Comparison of ENCODE assay signal across 8 mouse cellular contexts in the genomic region with DNA sequence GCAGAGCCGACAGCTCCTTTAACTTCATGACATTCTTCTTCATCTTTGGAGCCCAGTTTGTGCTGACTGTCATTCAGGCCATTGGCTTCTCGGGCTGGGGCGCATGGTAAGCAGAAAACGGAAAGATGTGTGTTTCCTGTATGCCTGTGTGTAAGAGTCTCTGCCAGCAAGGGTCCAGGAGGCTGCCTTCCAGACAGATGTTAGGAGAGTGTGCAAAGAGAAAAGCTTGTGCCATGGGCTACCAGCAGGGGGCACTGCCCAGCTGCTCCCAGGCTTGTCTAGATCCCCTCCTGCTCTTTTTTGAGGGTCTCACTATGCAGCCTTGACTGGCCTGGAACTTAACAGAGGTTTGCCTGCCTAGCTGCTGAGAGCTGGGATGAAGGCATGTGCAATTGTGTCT. TPM values are rescaled to one million over a fixed set of nuclear protein-coding genes. Genes with fewer than 3 reads are reported as not detected.
A peak's percentile ranks its signal among the peaks of the same experiment; 100 is the strongest.
DNase-seq lines count a peak whose midpoint lies in the region; ATAC-seq lines count a peak whose summit lies in the region.

No protein-coding gene starts in this region.

- 66% methylated on average over 4 of the region's 4 CpGs for WGBS in heart, embryonic 12.5 days

- DNase-seq in heart, adult 11 months: no peak
- peak; percentile 59 for DNase-seq in A20 (ENCODE audit: low read depth, low spot score)
- peak; percentile 60 to 73 for DNase-seq in adrenal gland, postnatal 36 days
- DNase-seq in forelimb bud, embryonic 11.5 days (ENCODE audit: low read depth, low spot score): peak; percentile 59
- peak; percentile 48 for DNase-seq in lung, adult 18-20 months
- peak; percentile 56 to 75 for DNase-seq in spleen, adult 18-20 months

- 0 out of 2 replicates have a peak, but pooled peaks have one; percentile 8 for ATAC-seq in heart, embryonic 12.5 days (ENCODE audit: insufficient number of reproducible peaks, low FRiP score)
- no peak for ATAC-seq in megakaryocyte-erythroid progenitor cell, adult 5-6 weeks (replicated peaks; ENCODE audit: low FRiP score, low TSS enrichment, poor library complexity, severe bottlenecking)

- H3K4me3 ChIP-seq in heart, embryonic 12.5 days: no peak overlapping the region

- H3K27ac ChIP-seq in heart, embryonic 12.5 days (ENCODE audit: poor library complexity, severe bottlenecking): no peak overlapping the region

- H3K9ac ChIP-seq in heart, embryonic 12.5 days: no peak overlapping the region

- H3K9me3 ChIP-seq in heart, embryonic 12.5 days (replicated peaks): no peaks in the 10 kb centered on the region

- H3K36me3 ChIP-seq in heart, embryonic 12.5 days: peaks cover 87% of the 10 kb centered on the region

- no peak overlapping the region for H3K4me2 ChIP-seq in heart, embryonic 12.5 days

- no peaks in the 10 kb centered on the region for H3K4me1 ChIP-seq in heart, embryonic 12.5 days (replicated peaks)

- H3K27me3 ChIP-seq in heart, embryonic 12.5 days (replicated peaks): no peaks in the 10 kb centered on the region

RNA-seq across cellular contexts. Expression of a gene that starts 5.2 kb away (rescaled TPM):
- polyA plus RNA-seq in heart, embryonic 12.5 days (2016; fragmentation: Nextera tagmentation; extraction: Ambion mirVana): 2.4 and 2.6 TPM in 2 replicates
- total RNA-seq in adrenal gland, postnatal 36 days (2021): 1 to 10 TPM; 1.6 to 2.6 TPM
- 0.68 and 1.6 TPM in 2 replicates for total RNA-seq in megakaryocyte-erythroid progenitor cell, adult 5-6 weeks (2014; fragmentation: Nextera tagmentation)
- 0.08 and 0.42 TPM in 2 replicates for total RNA-seq in megakaryocyte-erythroid progenitor cell, adult 5-6 weeks (2017)

RNA-seq across cellular contexts. Expression of a gene that starts 8.3 kb away (rescaled TPM):
- 3.5 and 4.1 TPM in 2 replicates for polyA plus RNA-seq in heart, embryonic 12.5 days (2016; fragmentation: Nextera tagmentation; extraction: Ambion mirVana)
- total RNA-seq in adrenal gland, postnatal 36 days (2021): 1 to 10 TPM; 2.7 to 6.1 TPM
- total RNA-seq in megakaryocyte-erythroid progenitor cell, adult 5-6 weeks (2014; fragmentation: Nextera tagmentation): 2.7 and 9.1 TPM in 2 replicates
- 11.0 TPM in 1 of 2 replicates, not detected in the other for total RNA-seq in megakaryocyte-erythroid progenitor cell, adult 5-6 weeks (2017)

RNA-seq across cellular contexts. Expression of a gene that starts 8.4 kb away (rescaled TPM):
- polyA plus RNA-seq in heart, embryonic 12.5 days (2016; fragmentation: Nextera tagmentation; extraction: Ambion mirVana): 67.4 and 70.0 TPM in 2 replicates
- 10 to 100 TPM; 64.3 to 64.6 TPM for total RNA-seq in adrenal gland, postnatal 36 days (2021)
- total RNA-seq in megakaryocyte-erythroid progenitor cell, adult 5-6 weeks (2014; fragmentation: Nextera tagmentation): 56.1 and 71.8 TPM in 2 replicates
- 12.7 and 23.3 TPM in 2 replicates for total RNA-seq in megakaryocyte-erythroid progenitor cell, adult 5-6 weeks (2017)

RNA-seq across cellular contexts. Expression of a gene that starts 11.6 kb away (rescaled TPM):
- 131 and 136 TPM in 2 replicates for polyA plus RNA-seq in heart, embryonic 12.5 days (2016; fragmentation: Nextera tagmentation; extraction: Ambion mirVana)
- 100 to 1,000 TPM; 129 to 135 TPM for total RNA-seq in adrenal gland, postnatal 36 days (2021)
- 70.2 and 93.3 TPM in 2 replicates for total RNA-seq in megakaryocyte-erythroid progenitor cell, adult 5-6 weeks (2014; fragmentation: Nextera tagmentation)
- 117 and 120 TPM in 2 replicates for total RNA-seq in megakaryocyte-erythroid progenitor cell, adult 5-6 weeks (2017)

RNA-seq across cellular contexts. Expression of a gene that starts 20.9 kb away (rescaled TPM):
- polyA plus RNA-seq in heart, embryonic 12.5 days (2016; fragmentation: Nextera tagmentation; extraction: Ambion mirVana): 99.4 and 105 TPM in 2 replicates
- 100 to 1,000 TPM; 103 to 107 TPM for total RNA-seq in adrenal gland, postnatal 36 days (2021)
- 55.0 and 63.1 TPM in 2 replicates for total RNA-seq in megakaryocyte-erythroid progenitor cell, adult 5-6 weeks (2014; fragmentation: Nextera tagmentation)
- total RNA-seq in megakaryocyte-erythroid progenitor cell, adult 5-6 weeks (2017): 13.7 and 19.4 TPM in 2 replicates
